Mouse (Mus musculus) thymus, postnatal 25 days (tissue): ENCODE results near the gene Col6a6.

Experiments
- DNase-seq: peaks from one replicate; pipeline ENCODE4 v3.0.0; 2022

The Col6a6 gene

GRCm38 (mm10) chr9:105800286-105800685, 27.7 kb downstream of the Col6a6 start:
- DNase-seq = no peak

GRCm38 (mm10) chr9:105796137-105796536, 31.8 kb downstream of the Col6a6 start:
- DNase-seq = no peak

- no peak for DNase-seq
These were observed 33.0 kb downstream of the Col6a6 start for GRCm38 (mm10) chr9:105794965-105795364.

- DNase-seq = no peak
These were observed 36.1 kb downstream of the Col6a6 start for GRCm38 (mm10) chr9:105791810-105792209.

GRCm38 (mm10) chr9:105788203-105788602, 39.8 kb downstream of the Col6a6 start:
- DNase-seq = no peak

- DNase-seq = no peak
These were observed 40.2 kb downstream of the Col6a6 start for GRCm38 (mm10) chr9:105787800-105788199.

- no peak for DNase-seq
These were observed 43.9 kb downstream of the Col6a6 start for GRCm38 (mm10) chr9:105784026-105784425.

GRCm38 (mm10) chr9:105780696-105781095, 47.3 kb downstream of the Col6a6 start:
- DNase-seq = no peak

- no peak for DNase-seq
These were observed 49.2 kb downstream of the Col6a6 start for GRCm38 (mm10) chr9:105778741-105779140.

- no peak for DNase-seq
These were observed 53.1 kb downstream of the Col6a6 start for GRCm38 (mm10) chr9:105774878-105775277.

GRCm38 (mm10) chr9:105774321-105774720, 53.6 kb downstream of the Col6a6 start:
- no peak for DNase-seq

- no peak for DNase-seq
These were observed 56.6 kb downstream of the Col6a6 start for GRCm38 (mm10) chr9:105771380-105771779.

- no peak for DNase-seq
These were observed 57.3 kb downstream of the Col6a6 start for GRCm38 (mm10) chr9:105770690-105771089.

- DNase-seq = no peak
These were observed 62.1 kb downstream of the Col6a6 start for GRCm38 (mm10) chr9:105765891-105766290.

- DNase-seq = no peak
These were observed 63.3 kb downstream of the Col6a6 start for GRCm38 (mm10) chr9:105764681-105765080.

GRCm38 (mm10) chr9:105764127-105764526, 63.8 kb downstream of the Col6a6 start:
- no peak for DNase-seq

GRCm38 (mm10) chr9:105763625-105764024, 64.3 kb downstream of the Col6a6 start:
- DNase-seq = no peak

- DNase-seq = no peak
These were observed 65.7 kb downstream of the Col6a6 start for GRCm38 (mm10) chr9:105762274-105762673.

GRCm38 (mm10) chr9:105758861-105759260, 69.1 kb downstream of the Col6a6 start:
- no peak for DNase-seq

- DNase-seq = no peak
These were observed 69.7 kb downstream of the Col6a6 start for GRCm38 (mm10) chr9:105758173-105758765.

GRCm38 (mm10) chr9:105754256-105754655, 73.7 kb downstream of the Col6a6 start:
- no peak for DNase-seq

- DNase-seq = no peak
These were observed 82.1 kb downstream of the Col6a6 start for GRCm38 (mm10) chr9:105745861-105746260.

- no peak for DNase-seq
These were observed 87.5 kb downstream of the Col6a6 start for GRCm38 (mm10) chr9:105740413-105740812.

GRCm38 (mm10) chr9:105739446-105739845, 88.5 kb downstream of the Col6a6 start:
- no peak for DNase-seq

- no peak for DNase-seq
These were observed 90.5 kb downstream of the Col6a6 start for GRCm38 (mm10) chr9:105737448-105737847.
